Mouse (Mus musculus) lung, adult 18-20 months (tissue): ENCODE data around the gene Tuba8.

Experiments
- DNase-seq, 2 experiments: peaks; one replicate each; pipeline ENCODE4 v3.0.0; 2022; ENCODE audit warnings: mixed read lengths in 2 of 2

Gene Tuba8

GRCm38 (mm10) chr6:121210149-121210925 lies at the start of gene Tuba8:
Tuba8 (plus strand) TSS chr6:121210696.
- DNase-seq, result peak; percentile 64 to 76

- peak; percentile 36 to 53 for DNase-seq
Observed at GRCm38 (mm10) chr6:121162616-121163015, 47.9 kb upstream of the Tuba8 start.

GRCm38 (mm10) chr6:121166098-121166552 lies 44.4 kb upstream of the Tuba8 start:
- DNase-seq, result no peak

- no peak for DNase-seq
Observed at GRCm38 (mm10) chr6:121167381-121167975, 43.0 kb upstream of the Tuba8 start.

- DNase-seq, result peak in 1 of 2 experiments; percentile 26
Observed at GRCm38 (mm10) chr6:121171102-121171501, 39.4 kb upstream of the Tuba8 start.

GRCm38 (mm10) chr6:121173471-121173870 lies 37.0 kb upstream of the Tuba8 start:
- DNase-seq, result no peak

- no peak for DNase-seq
Observed at GRCm38 (mm10) chr6:121174761-121175160, 35.7 kb upstream of the Tuba8 start.

GRCm38 (mm10) chr6:121176011-121176730 lies 34.3 kb upstream of the Tuba8 start:
- no peak for DNase-seq

- DNase-seq, result no peak
Observed at GRCm38 (mm10) chr6:121176731-121177098, 33.8 kb upstream of the Tuba8 start.

- no peak for DNase-seq
Observed at GRCm38 (mm10) chr6:121177118-121177708, 33.3 kb upstream of the Tuba8 start.

GRCm38 (mm10) chr6:121178700-121179358 lies 31.7 kb upstream of the Tuba8 start:
- peak in 1 of 2 experiments; percentile 58 for DNase-seq

GRCm38 (mm10) chr6:121179846-121180245 lies 30.6 kb upstream of the Tuba8 start:
- DNase-seq, result no peak

- peak; percentile 91 to 93 for DNase-seq
Observed at GRCm38 (mm10) chr6:121183414-121184173, 26.9 kb upstream of the Tuba8 start, which contains the start of gene Pex26. Pex26 (plus strand) TSS chr6:121183667.

GRCm38 (mm10) chr6:121184198-121185140 lies 26.0 kb upstream of the Tuba8 start:
- DNase-seq, result peak; percentile 71 to 76

- peak; percentile 24 to 46 for DNase-seq
Observed at GRCm38 (mm10) chr6:121185232-121185631, 25.3 kb upstream of the Tuba8 start.

GRCm38 (mm10) chr6:121191261-121192009 lies 19.1 kb upstream of the Tuba8 start:
- peak; percentile 24 to 34 for DNase-seq

GRCm38 (mm10) chr6:121194061-121194955 lies 16.2 kb upstream of the Tuba8 start:
- DNase-seq, result no peak

GRCm38 (mm10) chr6:121194956-121195731 lies 15.4 kb upstream of the Tuba8 start:
- DNase-seq, result peak; percentile 49 to 62
